Mouse (Mus musculus) spleen, postnatal 14 days (tissue): ENCODE measurements around the gene Zfp629.

Experiments
- DNase-seq, 2 experiments: peaks; one replicate each; pipeline ENCODE4 v3.0.0; 2021 to 2022; ENCODE audit warnings: low spot score in 2 of 2

Gene Zfp629

DNA sequence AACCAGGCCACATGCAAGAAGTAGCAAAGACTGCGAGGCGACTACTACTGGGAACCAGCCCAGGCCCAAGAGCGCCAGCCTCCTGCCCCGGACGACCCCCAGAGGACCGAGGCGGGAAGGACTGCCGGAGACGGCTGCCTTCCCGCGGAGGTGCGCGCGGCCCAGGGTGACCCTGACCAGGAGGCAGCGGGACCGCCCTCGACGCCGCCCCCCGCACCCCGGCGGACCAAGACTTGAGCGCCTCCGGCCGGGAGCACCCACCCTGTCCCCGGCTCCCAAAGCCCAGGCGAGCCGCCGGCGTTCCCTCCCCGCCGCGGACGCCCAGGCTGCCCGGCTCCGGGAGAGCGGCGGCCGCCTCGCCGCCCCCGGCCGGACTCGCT is 1.1 kb downstream of the Zfp629 start:
- peak in 1 of 2 experiments; percentile 28 for DNase-seq

- DNase-seq = no peak
Observed at GRCm38 (mm10) chr7:127614091-127614490, 1.5 kb downstream of the Zfp629 start.

DNA sequence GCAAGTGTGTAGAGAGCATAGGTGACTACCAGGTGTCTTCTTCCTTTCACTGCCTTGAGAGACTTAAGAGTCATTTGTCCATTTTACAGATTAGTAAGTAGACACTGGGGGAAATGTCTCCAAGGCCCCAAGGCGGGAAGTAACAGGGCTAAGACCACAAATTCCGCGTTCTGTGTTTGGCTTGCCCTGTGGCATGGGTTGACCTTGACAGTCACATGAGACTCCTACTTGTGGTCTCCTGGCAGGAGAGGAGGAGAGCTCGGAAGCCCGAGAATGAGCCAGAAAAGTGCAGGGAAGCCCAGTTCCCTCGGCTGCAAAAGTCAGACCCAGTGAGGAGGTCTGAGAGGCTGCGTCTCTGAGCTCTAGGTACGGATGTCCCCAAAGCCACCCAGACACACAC is 2.1 kb downstream of the Zfp629 start:
- no peak for DNase-seq

DNA sequence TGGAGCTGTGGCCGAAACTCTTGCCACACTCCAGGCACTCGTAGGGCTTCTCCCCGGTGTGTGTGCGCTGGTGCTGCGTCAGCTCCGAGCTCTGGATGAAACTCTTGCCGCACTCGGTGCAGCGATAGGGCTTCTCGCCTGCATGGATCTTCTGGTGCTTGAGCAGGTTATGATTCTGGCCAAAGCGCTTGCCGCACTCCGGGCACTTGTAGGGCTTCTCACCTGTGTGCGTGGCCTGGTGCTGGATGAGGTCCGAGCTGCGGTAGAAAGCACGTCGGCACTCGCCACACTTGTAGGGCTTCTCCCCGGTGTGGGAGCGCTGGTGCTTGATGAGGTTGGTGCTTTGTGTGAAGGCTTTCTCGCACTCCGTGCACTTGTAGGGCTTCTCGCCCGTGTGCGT is 4.0 kb downstream of the Zfp629 start:
- DNase-seq = no peak

GRCm38 (mm10) chr7:127611011-127611410 is 4.6 kb downstream of the Zfp629 start:
- no peak for DNase-seq

- no peak for DNase-seq
Observed at GRCm38 (mm10) chr7:127607150-127607549, 8.4 kb downstream of the Zfp629 start.

- no peak for DNase-seq
Observed at GRCm38 (mm10) chr7:127604256-127604655, 11.3 kb downstream of the Zfp629 start.

- no peak for DNase-seq
Observed at GRCm38 (mm10) chr7:127602903-127603302, 12.7 kb downstream of the Zfp629 start.

GRCm38 (mm10) chr7:127601735-127602134 is 13.9 kb downstream of the Zfp629 start:
- no peak for DNase-seq

DNA sequence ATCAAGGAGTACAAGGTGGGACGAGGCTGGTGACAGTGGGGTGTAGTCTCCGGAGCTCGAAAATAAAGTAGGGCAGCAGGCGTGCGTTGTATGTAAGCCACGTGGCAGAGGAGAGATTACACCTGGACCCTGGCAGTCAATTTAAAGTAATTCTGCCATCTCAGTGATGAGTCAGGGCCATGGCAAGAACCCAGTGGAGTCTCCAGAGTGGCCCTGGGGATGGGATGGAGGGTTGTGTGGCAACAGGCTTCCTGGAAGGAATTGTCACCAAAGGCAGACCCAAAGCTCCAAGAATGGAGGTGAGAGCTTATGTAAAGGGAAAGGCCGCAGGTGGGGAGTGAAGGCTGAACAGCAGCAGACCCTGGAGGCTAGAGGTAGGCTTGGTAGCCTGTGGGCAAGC is 15.0 kb downstream of the Zfp629 start:
- DNase-seq = no peak

DNA sequence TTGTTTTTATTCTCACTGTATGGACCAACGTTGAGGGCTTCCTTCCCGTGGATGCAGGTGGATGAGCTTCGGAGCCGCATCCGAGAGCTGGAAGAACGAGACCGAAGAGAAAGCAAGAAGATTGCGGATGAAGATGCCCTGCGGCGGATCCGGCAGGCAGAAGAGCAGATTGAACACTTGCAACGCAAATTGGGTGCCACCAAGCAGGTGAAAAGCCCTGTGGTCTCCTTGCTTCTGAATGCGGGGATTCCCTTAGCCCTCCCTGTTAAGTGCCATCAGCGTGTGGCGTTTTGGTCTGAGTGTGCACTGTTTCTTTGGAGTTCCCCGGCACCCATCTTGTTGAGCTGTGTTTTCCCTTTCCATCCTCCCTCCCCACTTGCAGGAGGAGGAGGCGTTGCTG is 18.9 kb downstream of the Zfp629 start:
- no peak for DNase-seq

DNA sequence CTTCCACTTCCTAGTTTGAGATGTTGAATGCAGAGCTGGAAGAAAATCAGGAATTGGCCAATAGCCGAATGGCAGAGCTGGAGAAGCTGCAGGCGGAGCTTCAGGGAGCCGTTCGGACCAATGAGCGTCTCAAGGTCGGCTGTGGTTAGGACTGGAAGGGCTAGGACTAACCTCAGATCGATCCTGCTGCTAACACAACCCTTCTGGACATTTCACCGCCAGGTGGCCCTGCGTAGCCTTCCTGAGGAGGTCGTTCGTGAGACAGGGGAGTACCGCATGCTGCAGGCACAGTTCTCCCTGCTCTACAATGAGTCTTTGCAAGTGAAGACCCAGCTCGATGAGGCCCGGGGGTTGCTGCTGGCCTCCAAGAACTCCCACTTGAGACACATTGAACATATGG is 23.0 kb downstream of the Zfp629 start:
- DNase-seq = no peak

- no peak for DNase-seq
Observed at GRCm38 (mm10) chr7:127591108-127591507, 24.5 kb downstream of the Zfp629 start.

- DNase-seq = no peak
Observed at GRCm38 (mm10) chr7:127589637-127590036, 26.0 kb downstream of the Zfp629 start.

DNA sequence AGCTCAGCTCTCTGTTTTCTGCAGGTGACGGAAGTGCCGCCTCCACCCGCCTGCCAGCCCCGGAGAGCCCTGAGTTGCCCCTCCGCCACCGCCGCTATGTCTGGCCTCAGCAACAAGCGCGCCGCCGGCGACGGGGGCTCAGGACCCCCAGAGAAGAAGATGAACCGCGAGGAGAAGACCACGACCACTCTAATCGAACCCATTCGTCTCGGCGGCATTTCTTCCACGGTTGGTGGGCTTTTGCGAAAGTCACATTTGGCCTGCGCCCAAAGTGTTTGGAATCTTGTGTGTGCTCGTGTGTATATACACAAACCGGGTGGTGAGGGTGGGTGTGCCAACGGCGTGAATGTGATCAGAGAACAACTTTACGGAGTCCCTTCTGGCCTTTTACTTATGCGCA is 26.7 kb downstream of the Zfp629 start:
- DNase-seq = no peak

DNA sequence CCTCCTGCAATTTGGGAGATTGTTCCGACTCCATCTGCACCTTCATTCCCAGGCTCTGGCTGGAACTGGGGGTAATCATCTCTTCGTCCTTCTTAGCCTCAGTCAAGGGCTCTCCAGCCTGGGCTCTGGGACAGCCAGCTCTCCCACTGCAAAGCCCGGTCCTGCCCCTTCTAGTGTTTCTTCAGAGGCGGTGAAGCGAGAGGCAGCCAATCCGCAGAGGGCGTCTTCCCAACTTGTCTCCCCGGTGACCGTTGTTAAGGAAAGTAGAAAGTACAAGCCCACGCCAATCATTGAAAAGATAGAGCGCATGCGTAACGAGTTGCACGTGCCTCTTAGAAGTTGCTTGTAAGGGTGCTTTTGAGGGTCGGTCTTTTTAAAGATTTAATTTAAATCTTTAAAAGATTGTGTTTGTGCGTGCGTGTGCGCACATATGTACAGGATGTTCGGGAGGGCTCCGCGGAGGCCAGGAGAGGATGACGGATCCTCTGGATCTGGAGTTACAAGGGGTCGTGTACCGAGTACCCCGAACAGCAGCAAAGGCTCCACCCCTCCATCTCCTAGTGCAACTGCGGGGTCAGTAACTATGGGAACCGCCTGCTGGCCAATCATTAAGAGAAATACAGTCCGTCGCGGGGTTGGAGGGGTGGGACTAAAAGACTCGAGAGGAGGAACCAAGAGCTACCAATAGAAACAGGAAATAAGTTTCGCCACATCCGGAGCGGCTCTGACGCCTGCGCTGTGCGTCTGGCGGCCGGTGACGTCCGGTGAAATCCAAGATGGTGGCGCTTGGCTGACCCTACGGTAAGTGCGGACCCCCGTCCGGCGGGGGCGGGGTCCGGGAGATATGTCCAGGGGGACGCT is 27.4 kb downstream of the Zfp629 start, which contains the start of the genes Ccdc189 and Rnf40:
Gene Ccdc189, minus strand, starts transcription at position 585 of the 861 bp plus-strand sequence.
Gene Rnf40, plus strand, starts transcription at position 757 of the 861 bp plus-strand sequence.
- DNase-seq = peak; percentile 80 to 86

GRCm38 (mm10) chr7:127587196-127587595 is 28.4 kb downstream of the Zfp629 start:
- no peak for DNase-seq

- peak in 1 of 2 experiments; percentile 23 for DNase-seq
Observed at GRCm38 (mm10) chr7:127586149-127586548, 29.4 kb downstream of the Zfp629 start.

DNA sequence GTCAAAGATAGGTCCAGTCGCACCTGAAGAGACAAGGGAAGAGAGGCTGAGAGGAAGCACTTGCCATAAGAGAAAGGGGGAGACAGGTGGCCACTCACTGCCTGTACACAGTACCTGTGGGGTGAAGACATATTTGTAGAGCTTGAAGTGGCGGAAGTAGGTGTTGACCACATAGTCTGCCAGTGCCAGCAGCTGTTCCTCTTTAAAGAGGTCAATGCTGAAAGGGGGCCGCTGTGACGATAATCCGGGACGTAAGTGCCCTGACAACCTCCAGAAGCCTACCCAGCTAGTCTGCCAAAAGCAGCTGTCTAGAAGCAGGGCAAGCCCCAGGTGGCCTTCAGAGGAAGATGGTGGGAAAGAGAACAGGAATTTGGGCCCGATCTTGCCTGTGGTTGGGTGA is 30.6 kb downstream of the Zfp629 start:
- DNase-seq = no peak

- DNase-seq = no peak
Observed at GRCm38 (mm10) chr7:127583260-127583659, 32.3 kb downstream of the Zfp629 start.

- DNase-seq = no peak
Observed at GRCm38 (mm10) chr7:127574115-127574514, 41.5 kb downstream of the Zfp629 start.

- DNase-seq = no peak
Observed at GRCm38 (mm10) chr7:127573503-127574008, 42.0 kb downstream of the Zfp629 start.

DNA sequence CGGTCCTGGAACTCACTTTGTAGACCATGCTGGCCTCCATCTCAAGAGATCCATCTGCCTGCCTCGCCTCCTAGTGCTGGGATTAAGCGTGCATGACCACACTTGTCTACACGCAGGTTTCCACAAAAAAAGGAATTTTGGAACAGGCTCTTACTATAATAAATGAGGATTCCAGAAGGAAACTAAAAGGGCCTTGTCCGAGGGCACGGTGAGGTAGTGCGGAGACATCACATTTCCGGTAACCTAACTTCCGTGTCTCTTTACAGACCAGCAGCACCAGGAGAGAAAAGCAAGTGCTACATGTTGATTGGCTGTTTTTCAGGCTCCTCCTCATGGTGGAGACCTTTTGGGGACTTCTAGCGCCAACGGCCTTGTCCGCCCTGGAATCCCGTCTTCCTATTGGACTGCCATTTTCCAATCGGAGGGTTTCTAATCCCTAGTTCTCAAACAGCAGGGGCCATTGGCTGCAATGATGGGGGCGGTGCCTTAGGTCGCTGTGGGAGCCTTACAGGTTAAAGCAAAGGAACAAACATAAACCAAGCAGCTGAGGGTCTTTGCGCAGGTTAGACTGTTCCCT is 42.6 kb downstream of the Zfp629 start, which contains the start of gene Phkg2:
Gene Phkg2, plus strand, starts transcription at position 446 of the 577 bp plus-strand sequence.
- DNase-seq = peak; percentile 73 to 77
